30 mouse cellular contexts compared by ENCODE assay signal in the genomic region with DNA sequence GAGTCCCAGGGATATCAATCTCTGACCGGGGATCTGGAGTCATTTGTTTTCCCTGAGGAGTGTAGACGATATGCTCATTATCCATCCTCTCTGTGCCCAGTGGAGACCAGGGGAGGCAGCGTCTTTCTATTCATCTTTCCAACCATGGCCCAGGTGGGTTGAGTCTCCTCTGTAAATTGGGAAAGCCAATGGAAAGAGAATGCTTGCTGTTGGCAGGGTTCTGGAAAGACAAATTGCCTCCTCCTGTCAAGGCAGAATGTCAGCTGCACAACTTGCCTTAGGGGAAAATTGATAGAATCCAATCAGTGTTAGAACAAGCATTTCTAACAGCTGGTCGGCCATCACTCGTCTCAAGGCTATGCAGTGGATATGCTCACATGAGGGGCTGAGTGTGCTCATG. TPM values are rescaled to one million over a fixed set of nuclear protein-coding genes. Genes with fewer than 3 reads are reported as not detected.
"Had no signal": no experiment of that assay in that cellular context is flagged by ENCODE, and none has a peak within 500 bp of the region (broad histone marks: within the 10 kb centered on the region; RNA-seq: fewer than 3 reads in every experiment).

Gene Olfr1349 (minus strand): TSS at position 101 of the 400 bp plus-strand sequence.

- H3K27me3 ChIP-seq: embryonic facial prominence, embryonic 12.5 days; embryonic facial prominence, embryonic 13.5 days; embryonic facial prominence, embryonic 15.5 days; forebrain, embryonic 12.5 days; forebrain, embryonic 13.5 days; forebrain, embryonic 15.5 days had no signal

- H3K4me1 ChIP-seq: embryonic facial prominence, embryonic 10.5 days; embryonic facial prominence, embryonic 12.5 days; embryonic facial prominence, embryonic 13.5 days; embryonic facial prominence, embryonic 15.5 days; forebrain, embryonic 10.5 days; forebrain, embryonic 12.5 days; forebrain, embryonic 13.5 days; forebrain, embryonic 15.5 days had no signal

- H3K4me2 ChIP-seq: embryonic facial prominence, embryonic 12.5 days; embryonic facial prominence, embryonic 13.5 days; embryonic facial prominence, embryonic 15.5 days; forebrain, embryonic 12.5 days; forebrain, embryonic 13.5 days; forebrain, embryonic 15.5 days had no signal

- H3K4me3 ChIP-seq: embryonic facial prominence, embryonic 10.5 days; embryonic facial prominence, embryonic 12.5 days; embryonic facial prominence, embryonic 13.5 days; embryonic facial prominence, embryonic 15.5 days; erythroblast, embryonic 14.5 days; forebrain, embryonic 10.5 days; forebrain, embryonic 12.5 days; forebrain, embryonic 13.5 days; forebrain, embryonic 15.5 days; gastrocnemius, adult 2 months; heart, adult 2 months had no signal

- H3K36me3 ChIP-seq: embryonic facial prominence, embryonic 10.5 days; embryonic facial prominence, embryonic 12.5 days; embryonic facial prominence, embryonic 13.5 days; embryonic facial prominence, embryonic 15.5 days; forebrain, embryonic 10.5 days; forebrain, embryonic 12.5 days; forebrain, embryonic 15.5 days had no signal

- H3K27ac ChIP-seq: embryonic facial prominence, embryonic 10.5 days; embryonic facial prominence, embryonic 12.5 days; embryonic facial prominence, embryonic 13.5 days; embryonic facial prominence, embryonic 15.5 days; forebrain, embryonic 10.5 days; forebrain, embryonic 12.5 days; forebrain, embryonic 13.5 days; forebrain, embryonic 15.5 days; gastrocnemius, adult 2 months; heart, adult 2 months had no signal

- ATAC-seq: forebrain, embryonic 13.5 days; forebrain, embryonic 14.5 days; forebrain, embryonic 15.5 days; forebrain, embryonic 16.5 days; forebrain, postnatal 0 days had no signal

- DNase-seq: cerebellum, adult 8-10 months; cerebellum, adult 9-10 months; cerebellum, adult 9-11 months; cerebellum, postnatal 10 days; cerebellum, postnatal 14 days; cerebellum, postnatal 25 days; cerebellum, postnatal 36 days; embryo, embryonic 11 days; forebrain, postnatal 0 days; gastrocnemius, adult 2 months; gastrocnemius, postnatal 10 days; gastrocnemius, postnatal 14 days; gastrocnemius, postnatal 25 days; gastrocnemius, postnatal 36 days; heart, adult 18-20 months; heart, adult 2 months had no signal

- H3K9ac ChIP-seq: embryonic facial prominence, embryonic 12.5 days; embryonic facial prominence, embryonic 13.5 days; embryonic facial prominence, embryonic 15.5 days; forebrain, embryonic 12.5 days; forebrain, embryonic 13.5 days; forebrain, embryonic 15.5 days; forebrain, postnatal 0 days had no signal

RNA-seq across cellular contexts. Expression of gene Olfr1349, which starts in this region (rescaled TPM):
- polyA plus RNA-seq: embryonic facial prominence, embryonic 10.5 days; embryonic facial prominence, embryonic 11.5 days; embryonic facial prominence, embryonic 12.5 days; embryonic facial prominence, embryonic 13.5 days; embryonic facial prominence, embryonic 14.5 days; erythroblast, embryonic 14.5 days; forebrain, embryonic 11.5 days; forebrain, embryonic 12.5 days; forebrain, embryonic 13.5 days; forebrain, embryonic 14.5 days; forebrain, embryonic 15.5 days; forebrain, embryonic 16.5 days; forebrain, postnatal 0 days; heart, adult 2 months had no signal
